Mouse (Mus musculus): ENCODE results near the gene Kcnk5.

Kcnk5 gene

DNA sequence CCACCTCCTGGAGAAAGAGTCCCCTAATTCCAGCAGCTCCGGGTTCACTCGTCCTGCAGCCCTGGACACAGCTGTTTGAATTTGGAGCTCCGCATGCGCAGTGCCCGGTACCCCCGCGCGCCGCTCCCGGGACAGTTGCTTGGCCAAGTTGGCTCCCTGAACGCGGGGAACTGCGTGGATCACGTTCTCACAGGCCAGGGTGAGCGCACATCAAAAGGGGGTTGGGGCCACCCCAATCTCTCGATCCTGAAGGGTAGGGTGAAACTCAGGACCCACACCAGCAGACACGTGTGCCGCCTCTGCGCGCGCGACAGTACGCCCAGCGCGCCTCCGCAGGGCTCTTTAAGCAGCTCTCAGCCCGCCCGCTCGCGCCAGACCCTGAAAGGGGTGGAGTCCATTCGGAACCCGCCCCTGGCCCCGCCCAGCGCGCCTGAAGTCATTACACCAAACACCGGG is at the start of gene Kcnk5:
Gene Kcnk5, minus strand, starts transcription at position 344 of the 456 bp plus-strand sequence.
- DNase-seq: peak; percentile 60

DNA sequence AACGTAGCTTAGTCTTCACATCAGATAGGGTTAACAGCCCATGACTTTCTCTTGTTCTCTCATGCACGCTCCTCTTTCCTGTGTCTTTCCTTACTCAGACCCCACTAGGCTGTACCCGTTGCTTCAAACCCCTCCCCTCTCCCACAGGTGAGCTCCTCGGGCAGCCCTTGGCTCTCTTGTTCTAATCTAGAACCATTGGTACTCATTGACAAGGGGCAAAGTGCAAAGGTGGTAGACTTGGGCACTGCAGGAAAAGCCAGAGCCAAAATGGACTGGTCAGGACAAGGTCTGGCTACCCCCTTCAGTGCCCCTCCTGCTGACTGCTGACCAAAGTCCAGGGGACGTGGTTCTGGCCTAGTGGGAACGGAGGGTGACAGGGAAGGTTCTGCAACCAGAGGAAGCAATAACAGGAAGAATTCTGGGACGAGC is 48.5 kb upstream of the Kcnk5 start:
- DNase-seq: no peak

DNA sequence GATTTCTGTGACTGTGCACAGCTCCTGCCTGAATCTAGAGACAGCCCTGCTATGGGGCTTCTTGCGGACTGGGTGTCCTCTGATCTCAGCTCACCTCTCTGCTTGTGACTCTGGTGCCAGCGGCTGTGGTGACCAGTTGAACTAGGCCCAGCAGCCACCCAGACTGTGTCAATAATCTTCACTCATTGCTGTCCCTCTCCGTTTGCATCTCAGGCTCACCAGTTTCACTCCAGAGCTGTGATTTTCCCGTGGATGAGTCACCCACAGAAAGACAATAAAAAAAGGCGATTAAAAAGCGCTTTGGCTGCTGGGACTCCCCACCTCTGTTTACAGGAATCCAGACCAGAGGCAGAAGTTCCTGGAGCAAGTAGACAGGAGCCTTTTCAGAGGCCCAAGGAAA is 47.8 kb upstream of the Kcnk5 start:
- no peak for DNase-seq

DNA sequence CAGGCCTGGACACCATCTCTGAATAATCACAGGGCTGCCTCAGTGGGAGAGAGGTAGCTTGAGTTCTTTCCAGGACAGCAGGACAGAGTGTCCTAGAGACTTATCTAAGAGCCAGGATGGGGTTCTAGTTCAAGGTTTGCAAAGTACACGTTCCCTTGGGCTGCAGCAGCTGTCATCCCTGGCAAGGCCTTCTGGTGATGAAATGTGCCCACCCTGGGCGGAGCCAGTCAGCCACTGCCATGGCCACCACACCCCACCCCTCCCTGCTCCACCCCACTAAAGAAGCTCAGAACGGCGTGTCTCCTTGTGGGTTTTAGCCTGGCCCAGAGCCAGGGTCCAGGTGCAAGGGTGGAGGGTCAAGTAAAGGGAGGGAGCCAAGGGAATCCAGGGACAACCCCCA is 46.7 kb upstream of the Kcnk5 start:
- DNase-seq: no peak

DNA sequence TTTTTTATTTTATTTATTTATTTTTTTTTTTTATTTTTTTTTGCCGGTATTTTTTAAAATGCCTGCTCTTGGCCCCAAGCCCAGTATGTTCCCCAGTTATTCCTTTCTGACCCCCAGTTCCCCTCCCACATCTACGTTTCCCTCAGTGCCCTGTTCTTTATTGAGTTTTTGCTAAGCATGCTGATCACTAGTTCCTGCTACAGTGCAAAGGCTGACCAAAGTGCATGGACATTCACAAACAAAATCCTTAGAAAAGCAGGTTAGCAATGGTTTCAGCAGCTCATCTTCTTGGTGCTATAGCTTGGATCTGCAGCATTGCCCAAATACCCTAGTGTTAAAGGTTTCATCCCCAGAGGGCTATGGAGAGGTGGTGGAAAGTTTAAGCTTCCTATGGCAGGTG is 45.4 kb upstream of the Kcnk5 start:
- no peak for DNase-seq

DNA sequence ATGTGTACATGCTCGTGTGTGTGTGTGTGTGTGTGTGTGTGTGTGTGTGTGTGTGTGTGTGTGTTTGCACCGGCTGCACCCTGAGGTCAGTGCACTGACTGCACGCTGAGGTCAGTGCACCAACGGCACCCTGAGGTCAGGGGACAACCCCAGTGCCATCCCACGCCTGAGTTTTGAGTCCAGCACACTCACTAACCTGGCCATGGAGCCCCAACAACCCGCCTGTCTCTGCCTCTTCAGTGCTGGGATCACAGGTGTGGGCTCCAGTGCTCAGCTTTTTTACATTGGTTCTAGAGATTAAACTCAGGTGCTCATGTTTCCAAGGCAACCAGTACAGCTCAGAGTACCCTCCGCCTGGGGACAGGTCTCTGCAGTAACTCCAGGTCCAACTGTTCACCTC is 44.9 kb upstream of the Kcnk5 start:
- DNase-seq: no peak

DNA sequence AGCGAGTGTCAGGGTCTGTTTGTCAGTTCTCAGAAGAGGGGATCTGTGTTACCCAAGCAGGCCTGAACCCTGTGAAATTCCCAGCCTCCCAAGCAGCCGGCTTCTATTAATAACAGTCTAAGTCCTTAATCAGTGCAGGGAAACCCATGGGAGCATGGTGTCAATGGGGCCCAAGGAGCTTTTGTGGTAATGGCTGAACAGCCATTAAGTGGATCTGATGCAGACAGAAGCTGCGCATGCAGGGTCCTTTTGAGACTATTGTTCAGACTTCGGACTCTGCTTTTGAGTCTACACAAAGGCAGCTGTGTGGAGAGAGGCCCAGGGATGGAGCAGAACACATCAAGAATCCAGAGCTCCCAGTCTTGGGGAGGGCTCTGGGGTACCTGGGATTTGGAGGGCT is 43.9 kb upstream of the Kcnk5 start:
- DNase-seq: no peak

DNA sequence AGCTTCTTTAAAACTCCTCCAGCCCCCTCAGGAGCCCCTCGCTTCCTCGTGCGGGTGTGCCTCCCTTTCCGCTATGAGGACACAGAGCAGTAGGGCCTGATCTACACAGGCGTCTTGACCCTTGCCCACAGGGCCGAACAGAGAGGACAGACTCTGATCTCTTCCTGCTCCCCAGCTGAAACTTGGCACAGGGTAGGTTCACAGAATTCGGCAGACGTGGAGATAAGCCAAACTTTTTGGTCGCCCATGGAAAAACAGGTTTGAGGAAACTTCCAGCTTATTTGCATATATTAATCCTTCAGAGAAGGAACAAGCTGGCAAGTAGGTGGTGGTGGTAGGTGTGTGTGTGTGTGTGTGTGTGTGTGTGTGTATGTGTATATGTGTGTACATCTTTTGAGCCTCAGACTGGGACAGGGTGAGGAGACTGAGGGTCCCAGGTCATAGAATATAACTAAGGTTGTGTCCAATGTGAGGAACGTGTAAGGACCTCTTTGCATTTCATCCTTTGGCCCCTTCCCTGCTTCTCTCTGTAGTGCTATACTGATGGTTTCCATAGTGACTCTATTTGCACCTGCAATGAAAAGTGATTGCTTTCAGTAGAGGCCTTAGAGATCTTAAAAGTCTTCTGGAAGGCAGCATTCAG is 43.1 kb upstream of the Kcnk5 start:
- DNase-seq: no peak

DNA sequence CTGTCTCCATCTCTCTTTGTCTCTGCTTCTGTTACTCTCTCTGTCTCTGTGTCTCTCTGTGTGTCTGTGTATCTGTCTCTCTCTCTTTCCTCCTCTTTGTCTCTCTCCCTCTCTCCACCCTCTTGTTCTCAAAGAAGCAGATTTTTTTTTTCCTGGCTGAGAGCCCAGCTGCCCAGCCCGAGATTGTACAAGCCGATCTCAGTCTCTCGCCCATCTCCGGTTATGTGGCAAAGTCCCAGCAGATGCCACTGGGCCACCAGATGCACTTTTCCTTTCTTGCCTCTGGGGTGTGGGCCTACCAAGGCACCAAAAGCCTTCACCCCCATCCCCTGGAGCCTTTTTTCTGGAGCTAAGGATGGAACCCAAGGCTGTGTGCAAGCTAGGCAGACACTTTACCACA is 42.6 kb upstream of the Kcnk5 start:
- no peak for DNase-seq

DNA sequence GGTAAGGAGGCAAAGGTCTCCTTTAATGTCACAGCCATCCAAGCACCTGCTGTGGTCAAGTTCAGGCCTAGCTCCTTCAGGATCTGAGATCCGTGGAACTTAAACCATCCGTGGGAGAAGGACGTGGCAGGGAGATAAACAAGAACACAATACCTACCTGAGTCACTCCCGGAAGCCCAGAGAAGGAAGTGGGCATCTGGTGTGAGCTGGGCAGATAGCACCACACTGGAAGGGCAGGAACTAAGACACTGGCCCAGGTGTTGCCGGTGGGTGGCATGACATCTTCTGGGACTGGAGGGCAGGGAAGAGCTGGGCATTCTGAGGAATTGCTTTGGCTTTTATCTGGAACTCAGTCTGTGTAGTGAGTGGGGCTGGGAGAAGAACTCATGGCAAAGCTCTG is 41.6 kb upstream of the Kcnk5 start:
- no peak for DNase-seq

DNA sequence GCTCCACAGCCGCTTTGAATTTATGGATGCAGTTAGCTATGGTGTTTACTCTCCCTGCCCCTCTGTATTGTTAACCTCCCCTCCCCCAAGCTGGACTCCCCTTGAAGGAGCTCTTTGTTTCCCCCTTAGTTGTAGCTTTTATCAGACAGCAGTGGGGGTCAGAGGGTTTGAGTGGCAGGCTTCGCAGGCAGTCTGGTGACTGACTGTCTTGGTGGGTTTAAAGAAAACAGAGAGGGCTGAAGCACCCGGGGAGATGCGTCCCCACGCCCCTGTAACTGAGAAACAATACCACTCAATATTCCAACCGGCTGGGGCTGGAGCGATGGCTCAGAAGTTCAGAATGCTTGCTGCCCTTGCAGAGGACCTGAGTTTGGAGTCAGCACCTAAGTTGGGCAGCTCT is 39.5 kb upstream of the Kcnk5 start:
- DNase-seq: no peak

DNA sequence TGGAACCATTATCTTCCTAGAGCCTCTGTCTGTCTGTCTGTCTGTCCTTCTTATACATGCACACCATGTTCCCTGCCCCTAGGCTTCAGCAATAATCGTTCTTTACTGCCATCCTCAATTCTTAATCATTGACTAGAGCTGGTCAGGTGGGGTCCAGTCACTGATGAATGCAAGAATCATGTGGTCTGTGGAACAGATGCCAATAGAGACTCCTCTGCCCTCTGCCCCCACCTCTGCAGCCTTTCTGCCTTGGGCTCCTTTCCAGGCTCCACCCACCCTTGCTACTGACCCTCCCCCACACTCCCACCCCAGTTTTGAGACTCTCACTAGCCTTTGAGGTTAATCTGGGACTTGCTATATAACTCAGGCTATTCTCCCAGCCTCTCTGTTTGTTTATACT is 38.2 kb upstream of the Kcnk5 start:
- DNase-seq: no peak

DNA sequence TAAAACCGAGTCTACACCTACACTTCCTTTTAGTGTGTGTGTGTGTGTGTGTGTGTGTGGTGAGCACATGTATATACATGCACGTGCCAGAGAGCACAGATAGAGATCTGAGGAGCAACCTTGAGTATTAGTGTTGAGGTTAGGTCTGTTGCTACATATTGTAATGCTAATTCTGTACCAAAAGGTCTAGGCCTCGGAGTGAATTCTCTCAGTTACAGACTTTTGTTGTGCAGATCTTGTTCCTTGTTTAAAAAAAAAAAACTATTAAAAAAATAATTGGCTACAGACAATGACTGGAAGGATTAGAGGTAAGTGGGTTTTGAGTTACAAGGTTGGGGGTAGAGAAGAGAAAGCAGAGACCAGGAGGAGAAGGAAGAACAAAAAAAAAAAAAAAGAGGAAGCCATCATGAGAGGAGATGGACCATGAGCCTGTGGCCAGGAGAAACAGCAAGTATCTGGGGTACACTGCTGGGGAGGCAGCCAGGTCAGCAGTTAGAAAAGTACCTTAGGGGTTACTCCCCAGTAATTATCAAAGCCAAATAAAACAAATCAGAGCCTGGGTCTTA is 35.8 kb upstream of the Kcnk5 start:
- DNase-seq: no peak

DNA sequence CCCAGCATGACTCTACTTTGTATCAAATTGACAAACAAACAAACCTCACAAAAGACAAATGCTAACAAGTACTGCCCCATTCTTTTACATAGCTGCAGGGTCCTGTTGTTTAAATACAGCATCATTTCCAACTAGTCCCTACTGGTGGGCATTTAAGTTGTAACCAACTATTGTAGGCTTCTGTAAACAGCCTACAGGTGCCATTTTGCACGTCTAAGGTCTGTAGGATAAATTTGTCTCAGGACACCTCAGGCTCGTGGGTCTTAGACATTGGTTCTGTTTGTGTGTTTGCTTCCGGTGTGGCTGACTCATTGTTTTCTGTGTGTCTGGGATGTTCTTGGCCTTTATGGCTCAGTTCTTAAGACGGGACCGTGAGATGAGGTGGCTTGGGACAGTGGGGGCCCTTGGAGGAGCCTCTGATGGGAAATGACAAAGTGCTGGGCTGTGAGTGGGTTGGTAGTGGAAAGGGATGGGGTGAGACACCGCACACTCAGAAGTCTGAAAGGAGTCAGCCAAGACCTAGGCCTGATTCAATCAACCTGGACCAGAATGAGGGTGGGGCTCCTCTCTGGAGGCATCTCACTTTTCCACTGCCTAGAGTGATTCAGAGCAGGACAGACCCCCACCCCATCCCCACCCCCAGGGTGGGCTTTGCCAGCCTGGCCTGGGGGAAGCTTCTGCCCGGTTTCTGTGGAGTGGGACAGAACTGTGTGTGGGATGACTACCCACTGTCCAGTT is 35.1 kb upstream of the Kcnk5 start:
- no peak for DNase-seq

DNA sequence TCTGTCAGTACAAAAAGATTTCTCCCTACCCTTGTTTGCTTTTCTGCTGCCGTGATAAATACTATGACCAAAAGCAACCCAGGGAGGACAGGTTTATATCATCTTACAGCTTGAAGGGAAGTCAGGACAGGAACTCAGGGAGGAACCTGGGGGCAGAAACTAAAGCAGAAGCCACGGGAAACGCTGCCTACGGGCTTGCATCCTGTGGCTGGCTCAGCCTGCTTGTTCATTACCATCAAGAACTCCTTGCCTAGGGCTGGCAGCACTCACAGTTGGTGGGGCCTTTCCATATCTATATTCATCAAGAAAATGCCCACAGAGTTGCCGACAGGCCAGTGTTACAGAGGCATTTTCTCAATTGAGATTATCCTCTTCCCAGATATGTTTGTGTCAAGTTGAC is 34.2 kb upstream of the Kcnk5 start:
- DNase-seq: no peak

DNA sequence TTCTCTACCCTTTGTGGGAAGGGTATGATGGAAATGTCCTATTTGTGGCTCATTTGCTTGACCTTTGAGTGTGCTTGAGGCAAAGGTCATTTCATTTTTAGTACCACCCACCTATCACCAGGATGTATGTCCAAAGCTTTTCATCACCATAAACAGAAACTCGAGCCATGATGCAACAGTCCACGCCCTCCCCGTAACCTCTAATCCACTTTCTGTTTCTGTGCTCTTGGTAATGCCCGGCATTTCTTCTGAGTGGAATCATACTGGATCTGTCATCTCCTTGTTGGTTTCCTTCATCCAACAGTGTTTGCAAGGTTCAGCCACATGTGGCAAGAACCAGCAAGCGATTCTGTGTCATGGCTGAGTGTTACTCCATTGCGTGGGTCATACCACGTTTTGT is 32.5 kb upstream of the Kcnk5 start:
- DNase-seq: no peak

DNA sequence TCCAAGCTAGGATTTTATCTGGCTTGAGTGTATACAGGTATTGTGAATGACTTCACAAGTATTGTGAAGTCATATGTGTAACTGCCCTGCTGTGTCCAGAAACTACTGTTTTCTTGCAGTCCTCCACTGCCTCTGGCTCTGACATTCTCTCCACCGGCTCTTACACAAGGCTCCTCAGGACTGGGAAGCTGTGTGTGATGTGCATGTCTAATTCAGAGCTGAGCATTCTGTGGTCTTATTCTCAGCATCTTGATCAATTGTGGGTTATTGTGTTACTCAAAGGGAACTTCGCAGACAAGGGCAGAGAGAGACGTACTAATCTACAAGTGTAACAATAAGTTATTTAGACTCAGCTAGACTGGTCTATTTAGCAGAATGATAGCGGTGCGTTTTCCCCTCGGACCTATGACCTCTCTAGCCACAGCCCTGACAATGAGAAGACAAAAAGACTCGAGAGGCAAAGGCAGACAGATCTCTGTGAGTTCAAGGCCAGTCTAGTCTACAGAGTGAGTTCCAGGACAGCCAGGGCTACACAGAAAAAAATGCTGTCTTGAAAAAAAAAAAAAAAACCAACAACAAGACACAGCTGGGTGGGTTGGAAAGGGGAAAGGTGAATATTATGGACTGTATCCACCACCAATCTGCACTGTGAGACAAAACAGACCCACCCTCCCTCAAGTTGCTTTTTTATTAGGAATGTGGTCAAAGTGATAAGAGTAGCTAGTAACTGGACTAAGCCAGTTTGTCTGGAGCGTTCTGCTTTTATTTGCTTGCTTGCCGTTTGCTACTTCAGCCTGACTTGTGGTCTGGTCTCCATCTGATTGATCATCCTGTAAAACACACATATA is 30.4 kb upstream of the Kcnk5 start:
- DNase-seq: no peak

DNA sequence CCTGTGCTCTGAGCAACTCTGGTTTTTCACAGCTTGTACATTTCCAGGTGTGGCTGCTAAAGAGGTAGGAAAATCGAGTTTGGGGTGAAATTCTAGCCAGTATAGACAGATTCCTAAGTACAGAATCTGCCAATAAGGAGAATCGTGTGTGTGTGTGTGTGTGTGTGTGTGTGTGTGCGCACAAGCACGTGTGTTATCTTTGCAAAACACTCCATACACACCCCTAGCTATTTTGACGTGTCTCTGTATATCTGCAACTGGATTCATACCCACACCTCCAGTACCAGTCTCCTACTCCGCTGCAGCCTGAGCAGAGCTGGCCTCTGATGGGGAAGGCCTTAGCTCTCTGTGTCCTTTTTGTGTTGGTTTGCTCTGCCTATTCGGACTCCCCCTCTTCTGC is 28.3 kb upstream of the Kcnk5 start:
- no peak for DNase-seq

DNA sequence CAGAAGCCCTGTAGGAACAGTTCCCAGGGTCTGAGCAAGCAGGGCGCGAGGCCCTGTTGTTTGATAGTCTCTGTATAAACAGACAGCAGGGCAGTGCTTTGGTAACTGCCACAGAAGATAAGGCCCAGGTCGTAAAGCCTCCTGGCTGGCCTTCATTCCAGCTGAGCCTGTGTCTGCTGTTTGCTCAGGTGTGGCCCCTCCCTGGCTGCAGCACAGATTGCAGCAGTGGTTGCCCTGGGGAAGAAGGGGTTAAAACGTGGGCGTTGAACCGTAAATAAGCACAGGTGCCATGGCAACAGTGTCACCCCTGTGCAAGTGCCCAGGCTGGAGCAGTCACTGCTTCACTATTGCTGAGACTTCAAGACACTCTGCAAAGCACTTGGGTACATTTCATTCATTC is 26.8 kb upstream of the Kcnk5 start:
- DNase-seq: no peak

DNA sequence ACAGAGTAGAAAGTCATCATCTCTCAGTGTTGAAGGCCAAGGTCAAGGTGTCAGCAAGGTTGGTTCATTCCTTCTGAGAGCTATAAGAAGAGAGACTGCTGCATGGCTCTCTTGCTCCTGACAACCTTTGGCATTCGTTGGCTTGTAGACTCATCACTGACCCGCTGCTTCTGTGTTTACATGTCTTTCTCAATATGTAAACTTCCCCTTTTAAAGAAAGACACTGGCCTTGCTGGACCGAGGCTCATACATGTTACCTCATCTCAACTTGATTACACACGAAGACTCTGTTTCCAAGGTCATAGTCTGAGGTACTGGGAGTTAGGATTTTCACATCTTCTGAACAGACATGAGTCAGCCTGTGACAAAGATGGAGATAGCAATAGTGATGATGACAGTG is 24.1 kb upstream of the Kcnk5 start:
- DNase-seq: no peak

DNA sequence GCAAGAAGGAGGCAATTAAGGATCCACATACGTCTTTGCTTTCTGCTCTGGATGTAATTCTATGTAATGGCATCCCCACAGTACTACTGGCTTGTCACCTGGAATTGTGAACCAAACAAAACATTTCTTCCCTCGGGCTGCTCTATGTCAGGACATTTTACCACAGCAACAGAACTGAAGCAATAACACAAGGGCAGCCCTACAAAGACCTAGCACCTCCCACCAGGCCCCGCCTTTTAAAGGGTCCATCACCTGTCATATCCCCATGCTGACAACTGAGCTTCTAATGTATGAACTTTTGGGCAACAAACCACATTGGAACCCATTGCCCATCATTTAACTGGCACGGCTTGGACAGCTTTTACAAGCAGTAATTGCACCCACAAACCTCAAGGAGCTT is 21.7 kb upstream of the Kcnk5 start:
- DNase-seq: no peak

DNA sequence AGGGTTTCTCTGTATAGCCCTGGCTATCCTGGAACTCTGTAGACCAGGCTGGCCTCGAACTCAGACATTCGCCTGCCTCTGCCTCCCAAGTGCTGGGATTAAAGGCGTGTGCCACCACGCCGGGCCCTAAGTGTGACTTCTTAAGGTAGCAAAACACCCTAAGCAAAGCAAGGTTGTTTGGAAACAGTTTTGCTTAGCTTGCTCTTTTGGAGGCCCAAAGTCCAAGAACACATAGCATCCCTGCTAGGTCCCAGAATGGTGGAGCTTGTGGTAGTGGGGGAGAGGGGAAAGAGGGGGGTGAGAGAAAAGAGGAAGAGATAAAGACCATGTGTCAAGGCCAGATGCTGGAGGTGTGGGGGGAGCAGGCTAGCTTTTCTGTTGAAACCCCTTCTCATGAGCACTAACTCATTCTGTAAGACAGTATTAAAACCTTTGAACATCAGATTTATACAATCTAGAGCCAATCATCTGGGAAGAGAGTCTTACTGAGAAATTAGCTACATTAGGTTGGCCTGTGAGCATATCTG is 21.1 kb upstream of the Kcnk5 start:
- no peak for DNase-seq

DNA sequence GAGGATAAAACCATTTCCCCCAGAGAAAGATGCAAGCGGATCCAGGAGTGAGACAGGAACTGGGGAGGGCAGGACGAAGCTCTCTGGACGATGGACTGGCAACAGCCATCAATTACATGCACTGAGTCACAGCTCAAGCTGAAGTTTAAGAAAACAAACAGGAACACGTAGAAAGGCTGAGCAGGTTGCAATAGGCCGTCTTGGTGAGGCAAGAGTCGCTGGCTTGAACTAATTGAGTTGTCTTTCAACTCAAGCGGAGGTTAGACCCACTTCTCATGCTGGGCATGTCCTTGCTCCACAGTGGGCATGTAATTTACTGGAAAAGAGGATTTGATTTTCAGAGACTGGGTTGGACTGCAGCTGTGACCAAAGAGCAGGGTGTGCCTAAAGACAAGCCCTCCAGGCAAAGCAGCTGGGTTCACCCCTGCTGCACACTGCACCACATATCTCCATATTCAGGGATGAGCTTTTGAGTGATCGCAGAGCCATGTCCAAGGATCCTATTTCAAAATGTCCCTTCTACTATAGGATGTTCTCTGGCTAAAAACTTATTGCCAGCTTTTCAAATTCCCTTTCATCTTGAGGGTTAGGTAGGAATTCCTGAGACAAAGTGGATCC is 19.6 kb upstream of the Kcnk5 start:
- DNase-seq: no peak

All from right cerebral cortex, postnatal 25 days (tissue).